Mouse (Mus musculus) liver, postnatal 0 days (tissue): ENCODE results near the gene Fanca.

ENCODE experiments used
- CTCF ChIP-seq: sonication (generic); IDR thresholded peaks from 2 replicates; pipeline ENCODE4 v1.5.1; 2016; ENCODE audit warnings: antibody characterized with exemption, low read depth
- EP300 ChIP-seq: IDR thresholded peaks from 2 replicates; pipeline ENCODE4 v1.6.1; 2016; ENCODE audit warnings: antibody characterized with exemption, low read depth, mild to moderate bottlenecking

- peak; percentile 52 for TF ChIP-seq CTCF
- TF ChIP-seq EP300, result no peak
These were observed at the start of gene Fanca for GRCm38 (mm10) chr8:123318467-123318911.
